Mouse (Mus musculus): ENCODE results near the gene Itgb6.

GRCm38 (mm10) chr2:60756218-60756617 is 33.8 kb upstream of the Itgb6 start:
- TF ChIP-seq CTCF (IDR thresholded peaks at IDR 0.05; ENCODE audit: low read depth) (no peak), EP300 (IDR thresholded peaks at IDR 0.05; ENCODE audit: low read depth) (no peak)

Data from liver, postnatal 0 days (tissue).